Mouse (Mus musculus) embryonic fibroblast, embryonic 13.5 days (primary cell): ENCODE measurements around the gene Ush2a.

Experiments
- CTCF ChIP-seq: IDR thresholded peaks from 2 replicates; pipeline ENCODE4 v1.5.1; 2011; ENCODE audit warnings: mild to moderate bottlenecking, control low read depth, low read length, moderate library complexity, borderline replicate concordance; ENCODE audit not compliant: insufficient read depth
- POLR2A ChIP-seq: IDR thresholded peaks from 2 replicates; pipeline ENCODE4 v1.6.1; 2011; ENCODE audit warnings: low read depth, mild to moderate bottlenecking, control low read depth, low read length, moderate library complexity

- TF ChIP-seq CTCF (no peak), POLR2A (no peak)
These were observed 257.0 kb downstream of the Ush2a start for GRCm38 (mm10) chr1:188518792-188519191.
